Comparison of ENCODE assay signal across 9 mouse cellular contexts in the genomic region with DNA sequence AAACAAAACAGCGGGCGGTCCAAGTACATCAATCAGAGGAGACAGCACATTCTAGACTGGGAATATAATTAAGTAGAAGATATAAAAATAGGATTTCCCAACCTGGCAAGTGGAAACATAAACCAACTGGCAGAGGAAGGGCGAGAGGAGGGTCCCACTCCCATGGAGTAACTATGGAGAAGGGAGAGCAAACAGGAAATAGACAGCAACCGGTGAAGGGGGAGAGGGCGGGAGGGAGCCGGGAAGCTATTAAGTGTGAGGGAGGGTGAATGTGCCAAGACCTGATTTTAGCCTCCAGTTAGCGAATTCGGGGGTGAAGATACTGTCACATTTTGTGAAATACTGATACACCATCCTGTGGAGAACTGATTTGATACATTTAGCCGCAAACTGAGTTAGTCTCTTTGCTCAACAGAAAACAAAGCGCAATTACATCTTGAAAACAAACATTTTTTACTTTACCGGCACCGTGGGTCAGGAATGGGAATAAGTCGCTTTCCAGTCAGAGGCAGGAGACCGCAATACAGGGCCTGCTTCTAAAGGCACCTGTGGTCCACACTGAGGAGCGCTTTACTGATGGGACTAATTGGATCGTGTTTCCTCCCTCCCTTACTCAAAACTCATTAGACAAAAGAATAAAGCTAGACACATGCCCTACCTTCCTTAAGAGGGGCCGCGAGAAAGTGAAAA.
DNase-seq lines count a peak whose midpoint lies in the region; ATAC-seq and TF ChIP-seq lines count a peak whose summit lies in the region.
"Had no signal": no experiment of that assay in that cellular context is flagged by ENCODE, and none has a peak within 500 bp of the region (broad histone marks: within the 10 kb centered on the region; RNA-seq: fewer than 3 reads in every experiment).

No protein-coding gene starts in this region.

- no peak overlapping the region for H3K9ac ChIP-seq in hindbrain, embryonic 13.5 days

- peaks cover 42% of the 10 kb centered on the region for H3K4me1 ChIP-seq in hindbrain, embryonic 13.5 days (replicated peaks)

- H3K27me3 ChIP-seq in hindbrain, embryonic 13.5 days, result peaks cover 8% of the 10 kb centered on the region

- H3K4me2 ChIP-seq in hindbrain, embryonic 13.5 days, result peak overlapping the region; percentile 51

- intact Hi-C loops in gastrocnemius, adult 2 months (cut with DNase I), result no loop called here
- intact Hi-C loops in gastrocnemius, postnatal 36 days (cut with DNase I), result no loop called here
- intact Hi-C loops in left cerebral cortex, postnatal 10 days (cut with DNase I), result no loop called here

- ATAC-seq in hindbrain, embryonic 13.5 days (ENCODE audit: low FRiP score), result no peak; the same call in 1 of the 2 replicates

- TF ChIP-seq CTCF in gastrocnemius, adult 2 months (IDR thresholded peaks at IDR 0.05), result no peak

- H3K4me3 ChIP-seq in gastrocnemius, adult 2 months, result peak overlapping the region; percentile 26
- peak overlapping the region; percentile 22 for H3K4me3 ChIP-seq in hindbrain, embryonic 13.5 days

- no peaks in the 10 kb centered on the region for H3K36me3 ChIP-seq in hindbrain, embryonic 13.5 days

- WGBS in hindbrain, embryonic 13.5 days, result 35% methylated on average over 18 of the region's 18 CpGs

- DNase-seq in gastrocnemius, adult 2 months, result no peak
- DNase-seq in gastrocnemius, postnatal 36 days, result no peak
- peak; percentile 38 for DNase-seq in embryo, embryonic 10 days (ENCODE audit: low spot score)
- DNase-seq in lung, postnatal 4 days, result peak; percentile 24 to 29
- DNase-seq in spleen, postnatal 10 days (ENCODE audit: low spot score in 2 of 2), result no peak
- DNase-seq in right cerebral cortex, postnatal 10 days (ENCODE audit: low spot score in 2 of 2), result no peak
- no peak for DNase-seq in left cerebral cortex, postnatal 10 days (ENCODE audit: extremely low spot score in 1 of 2, low spot score in 2 of 2)
- DNase-seq: thymus, postnatal 25 days had no signal

- no peak overlapping the region for H3K27ac ChIP-seq in gastrocnemius, adult 2 months
- H3K27ac ChIP-seq in hindbrain, embryonic 13.5 days, result peak overlapping the region; percentile 60

- H3K9me3 ChIP-seq in hindbrain, embryonic 13.5 days, result no peaks in the 10 kb centered on the region

Comparison
In these comparisons a context has a peak if more than half of its experiments do, and no peak if none do; other contexts are left out.
1. DNase-seq: peak in embryo, embryonic 10 days (single experiment) and lung, postnatal 4 days (2 of 2); none in gastrocnemius, adult 2 months (single experiment), gastrocnemius, postnatal 36 days (0 of 2), spleen, postnatal 10 days (0 of 2), right cerebral cortex, postnatal 10 days (0 of 2) and left cerebral cortex, postnatal 10 days (0 of 2).